Mouse (Mus musculus): ENCODE measurements around the gene Fam83g. TPM values are rescaled to one million over a fixed set of nuclear protein-coding genes. Genes with fewer than 3 reads are reported as not detected.

Fam83g gene
- polyA plus RNA-seq (2012; rRNA removed; ENCODE audit: low replicate concordance), result 16.4 and 33.2 TPM in 2 replicates

DNA sequence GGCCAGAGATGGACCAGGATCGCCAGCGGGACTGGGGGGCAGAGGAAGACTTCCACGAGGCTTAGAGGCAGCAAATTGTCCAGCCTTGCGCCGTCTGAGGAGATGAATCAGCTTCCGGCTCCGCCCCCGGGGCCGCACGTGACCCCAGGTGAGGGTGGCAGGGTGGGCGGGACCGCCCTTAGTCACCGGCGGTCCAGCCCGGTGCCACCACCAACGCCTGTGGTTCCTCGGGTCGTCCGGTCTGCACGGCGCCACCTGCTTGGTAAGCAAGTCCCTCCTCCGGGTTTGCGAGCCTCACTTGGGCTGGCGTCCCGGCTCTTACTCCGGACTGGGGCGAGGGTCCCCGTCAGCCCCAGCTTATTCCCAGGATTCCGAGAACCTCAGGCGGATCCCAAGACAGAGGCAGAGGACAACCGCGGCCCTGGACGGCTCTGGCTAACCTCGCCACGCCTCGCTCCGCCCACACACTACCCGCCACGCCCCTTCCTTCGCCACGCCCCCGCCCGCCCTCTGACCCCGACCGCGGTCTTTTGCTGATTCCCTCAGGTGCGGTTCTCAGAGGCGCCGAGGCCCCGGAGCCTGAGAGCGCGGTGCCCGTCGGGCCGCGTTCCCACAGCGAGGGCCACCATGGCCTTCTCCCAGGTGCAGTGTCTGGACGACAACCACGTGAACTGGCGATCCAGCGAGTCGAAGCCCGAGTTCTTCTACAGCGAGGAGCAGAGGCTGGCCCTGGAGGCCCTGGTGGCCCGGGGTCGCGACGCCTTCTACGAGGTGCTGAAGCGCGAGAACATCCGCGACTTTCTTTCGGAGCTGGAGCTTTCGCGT lies at the start of gene Fam83g:
Fam83g (plus strand) TSS at position 185 of the 825 bp plus-strand sequence.

DNA sequence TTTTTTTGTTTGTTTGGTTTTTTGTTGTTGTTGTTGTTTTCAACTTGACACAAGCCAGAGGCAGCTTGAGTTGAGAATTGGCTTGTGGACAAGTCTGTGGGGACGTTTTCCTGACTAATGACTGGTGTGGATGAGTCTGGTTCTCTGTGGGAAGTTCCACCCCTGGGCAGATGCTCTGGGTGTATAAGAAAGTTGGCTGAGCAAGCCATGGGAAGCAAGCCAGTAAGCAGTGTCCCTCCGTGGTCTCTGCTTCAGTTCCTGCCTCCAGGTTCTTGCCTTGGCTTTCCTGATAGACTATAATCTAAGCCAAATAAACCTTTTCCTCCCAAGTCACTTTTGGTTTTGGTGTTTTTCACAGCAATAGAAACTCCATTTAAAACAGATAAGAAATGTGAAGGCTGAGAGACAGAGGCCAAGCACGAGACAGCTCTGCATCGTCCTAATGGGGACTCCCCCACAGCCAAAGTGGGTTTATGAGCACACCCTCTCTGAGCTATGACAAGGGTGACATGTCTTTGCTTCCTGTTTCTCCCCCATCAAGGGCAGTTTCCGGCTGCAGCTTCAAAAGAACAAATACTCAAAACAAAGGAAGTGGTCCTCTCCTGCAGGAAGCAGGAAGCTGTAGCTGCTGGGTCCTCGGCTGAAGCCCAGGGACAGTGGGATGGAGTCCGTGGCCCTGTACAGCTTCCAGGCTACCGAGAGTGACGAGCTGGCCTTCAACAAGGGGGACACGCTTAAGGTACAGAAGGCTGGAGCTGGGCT lies 31.0 kb upstream of the Fam83g start, which contains the start of gene Grap:
Grap (plus strand) TSS at position 580 of the 762 bp plus-strand sequence.

DNA sequence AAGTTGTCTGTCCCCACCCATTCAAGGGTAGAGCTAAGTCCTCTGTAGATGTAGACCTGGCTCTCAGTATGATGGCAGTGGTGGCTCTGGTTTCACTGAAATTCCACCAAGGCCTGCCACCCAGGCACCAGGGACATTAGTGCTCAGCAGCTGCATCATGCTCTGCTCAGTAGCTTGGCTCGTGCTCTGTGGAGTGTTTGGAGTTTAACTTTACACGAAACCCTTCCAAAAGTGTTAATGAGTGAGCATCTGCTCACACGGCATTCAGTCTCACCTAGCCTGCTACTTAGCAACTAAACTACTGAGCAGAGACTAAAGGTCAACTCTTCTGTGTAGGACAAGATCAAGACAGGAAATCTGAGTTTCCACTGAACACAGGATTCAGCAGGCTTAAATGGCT lies 36.7 kb downstream of the Fam83g start, which contains the start of gene Slc5a10:
Slc5a10 (minus strand) TSS at position 191 of the 400 bp plus-strand sequence.

Other genes starting within 250 kb of the Fam83g start
- gene Rnf112, start 230.0 kb upstream of the Fam83g start, polyA plus RNA-seq (2012; rRNA removed; ENCODE audit: low replicate concordance), result 0.13 and 0.36 TPM in 2 replicates
- gene Mfap4, start 198.7 kb upstream of the Fam83g start, polyA plus RNA-seq (2012; rRNA removed; ENCODE audit: low replicate concordance), result 29.8 and 78.6 TPM in 2 replicates
- gene Mapk7, start 189.7 kb upstream of the Fam83g start, polyA plus RNA-seq (2012; rRNA removed; ENCODE audit: low replicate concordance), result 14.8 and 17.8 TPM in 2 replicates
- 7.1 and 9.9 TPM in 2 replicates for gene B9d1, start 178.9 kb upstream of the Fam83g start, polyA plus RNA-seq (2012; rRNA removed; ENCODE audit: low replicate concordance)
- 6.9 and 7.0 TPM in 2 replicates for gene Epn2, start 104.4 kb upstream of the Fam83g start, polyA plus RNA-seq (2012; rRNA removed; ENCODE audit: low replicate concordance)
- 3.0 and 7.3 TPM in 2 replicates for gene Grap, start 30.8 kb upstream of the Fam83g start, polyA plus RNA-seq (2012; rRNA removed; ENCODE audit: low replicate concordance)
- gene Slc5a10, start 36.7 kb downstream of the Fam83g start, polyA plus RNA-seq (2012; rRNA removed; ENCODE audit: low replicate concordance), result 0.09 TPM in 1 of 2 replicates, not detected in the other
- 4.3 and 5.8 TPM in 2 replicates for gene Prpsap2, start 78.0 kb downstream of the Fam83g start, polyA plus RNA-seq (2012; rRNA removed; ENCODE audit: low replicate concordance)
- 12.8 and 14.3 TPM in 2 replicates for gene Ulk2, start 171.0 kb downstream of the Fam83g start, polyA plus RNA-seq (2012; rRNA removed; ENCODE audit: low replicate concordance)
- gene Akap10, start 246.2 kb downstream of the Fam83g start, polyA plus RNA-seq (2012; rRNA removed; ENCODE audit: low replicate concordance), result 4.8 and 6.5 TPM in 2 replicates

All from duodenum, adult 2 months (tissue).